Mouse (Mus musculus) forebrain, embryonic 14.5 days (tissue): ENCODE results near the gene Jkamp. TPM values are rescaled to one million over a fixed set of nuclear protein-coding genes. Genes with fewer than 3 reads are reported as not detected.

Experiments
- ATAC-seq: fragments of 200-750 bp; cut with Nextera tagmentation; 2 replicates; pipeline ENCODE4 v1.8.0; 2017; ENCODE audit warnings: mild to moderate bottlenecking, moderate library complexity
- DNase-seq: peaks from one replicate; pipeline ENCODE4 v3.0.0-alpha.2; 2015; ENCODE audit warnings: low spot score
- H3K27ac ChIP-seq: fragments of 300-500 bp; sonication (generic); 2 replicates; pipeline ENCODE4 v1.5.1; 2014; ENCODE audit warnings: low read depth, mild to moderate bottlenecking, control low read depth, low read length, moderate library complexity
- H3K27me3 ChIP-seq: fragments of 300-500 bp; sonication (generic); replicated peaks from 2 replicates; pipeline ENCODE4 v1.6.1; 2014; ENCODE audit warnings: low read length, control low read depth, mixed read lengths; ENCODE audit not compliant: control insufficient read depth, insufficient read depth
- H3K36me3 ChIP-seq: fragments of 300-500 bp; sonication (generic); 2 replicates; pipeline ENCODE4 v1.6.1; 2014; ENCODE audit warnings: low read length, control low read depth; ENCODE audit not compliant: control insufficient read depth, insufficient read depth
- H3K4me1 ChIP-seq: fragments of 300-500 bp; sonication (generic); 2 replicates; pipeline ENCODE4 v1.6.1; 2014; ENCODE audit warnings: antibody characterized with exemption, low read length, control low read depth; ENCODE audit not compliant: control insufficient read depth, insufficient read depth
- H3K4me2 ChIP-seq: fragments of 300-500 bp; sonication (generic); 2 replicates; pipeline ENCODE4 v1.6.1; 2014; ENCODE audit warnings: mild to moderate bottlenecking, control low read depth, low read length
- H3K4me3 ChIP-seq: fragments of 300-500 bp; sonication (generic); 2 replicates; pipeline ENCODE4 v1.5.1; 2014; ENCODE audit warnings: low read depth, low read length, control low read depth
- H3K9ac ChIP-seq: fragments of 300-500 bp; sonication (generic); 2 replicates; pipeline ENCODE4 v1.6.1; 2014; ENCODE audit warnings: mild to moderate bottlenecking, low read length, control low read depth, moderate library complexity
- H3K9me3 ChIP-seq: fragments of 300-500 bp; sonication (generic); replicated peaks from 2 replicates; pipeline ENCODE4 v1.6.1; 2016; ENCODE audit warnings: low read length, control low read depth, mixed read lengths; ENCODE audit not compliant: control insufficient read depth
- WGBS: fragments of 180-500 bp; shearing (Covaris S2); extraction: QIAGEN DNeasy Blood & Tissue Kit; methylation state at CpG from one replicate; pipeline ENCODE4 v1.1.7; 2014; 5-methylcytosine and 5-hydroxymethylcytosine counted together
- microRNA-seq: library from miRNA; unstranded; fragments of <30 nt; microRNA quantifications from one replicate; pipeline ENCODE4, GENCODE M21; 2016
- polyA plus RNA-seq: library from polyadenylated mRNA; unstranded; fragments of >200 nt; fragmentation: Nextera tagmentation; extraction: Ambion mirVana; gene quantifications from 2 replicates; pipeline ENCODE4 v1.2.1, GENCODE M21; 2014

Jkamp gene
- polyA plus RNA-seq, 1 experiment from 2014 or later: 87.1 TPM

- H3K4me1 ChIP-seq: no peaks in the 10 kb centered on the region
Observed at GRCm38 (mm10) chr12:72104525-72105281, 19.3 kb downstream of the Jkamp start.

GRCm38 (mm10) chr12:72115126-72115525 lies 29.7 kb downstream of the Jkamp start:
- ATAC-seq: no peak
- Histone ChIP-seq H3K27ac (no peak overlapping the region), H3K9ac (no peak overlapping the region), H3K4me2 (no peak overlapping the region), H3K4me3 (no peak overlapping the region), H3K36me3 (no peaks in the 10 kb centered on the region), H3K9me3 (no peaks in the 10 kb centered on the region), H3K27me3 (no peaks in the 10 kb centered on the region), H3K4me1 (no peaks in the 10 kb centered on the region)
- 81% methylated on average over 6 of the region's 6 CpGs for WGBS
- no peak for DNase-seq

More at GRCm38 (mm10) chr12:72104525-72105281, 19.3 kb downstream of the Jkamp start:
- Histone ChIP-seq H3K9me3 (no peaks in the 10 kb centered on the region), H3K36me3 (peaks cover 17% of the 10 kb centered on the region), H3K4me2 (no peak overlapping the region), H3K4me3 (no peak overlapping the region), H3K27ac (no peak overlapping the region), H3K9ac (no peak overlapping the region), H3K27me3 (no peaks in the 10 kb centered on the region)
- ATAC-seq: peak; percentile 83
- WGBS: 34% methylated on average over 14 of the region's 14 CpGs
- peak; percentile 93 for DNase-seq

GRCm38 (mm10) chr12:72115686-72116345 lies 30.4 kb downstream of the Jkamp start:
- Histone ChIP-seq H3K9ac (no peak overlapping the region), H3K4me3 (no peak overlapping the region), H3K9me3 (no peaks in the 10 kb centered on the region), H3K4me2 (no peak overlapping the region), H3K27ac (no peak overlapping the region), H3K27me3 (no peaks in the 10 kb centered on the region), H3K36me3 (no peaks in the 10 kb centered on the region), H3K4me1 (no peaks in the 10 kb centered on the region)
- DNase-seq: no peak
- no peak for ATAC-seq
- WGBS: 84% methylated on average over 22 of the region's 23 CpGs

GRCm38 (mm10) chr12:72129203-72129602 lies 43.8 kb downstream of the Jkamp start:
- 94% methylated on average over 10 of the region's 10 CpGs for WGBS
- no peak overlapping the region for H3K27ac ChIP-seq
- no peak for ATAC-seq
- H3K27me3 ChIP-seq: no peaks in the 10 kb centered on the region
- no peak for DNase-seq
- H3K4me1 ChIP-seq: no peaks in the 10 kb centered on the region
- H3K4me3 ChIP-seq: no peak overlapping the region
- H3K9ac ChIP-seq: no peak overlapping the region
- H3K9me3 ChIP-seq: no peaks in the 10 kb centered on the region
- no peak overlapping the region for H3K4me2 ChIP-seq
- no peaks in the 10 kb centered on the region for H3K36me3 ChIP-seq

GRCm38 (mm10) chr12:72150786-72151185 lies 65.4 kb downstream of the Jkamp start:
- Histone ChIP-seq H3K4me3 (no peak overlapping the region), H3K27ac (no peak overlapping the region), H3K36me3 (no peaks in the 10 kb centered on the region), H3K4me1 (no peaks in the 10 kb centered on the region), H3K9ac (no peak overlapping the region), H3K27me3 (no peaks in the 10 kb centered on the region), H3K4me2 (no peak overlapping the region), H3K9me3 (no peaks in the 10 kb centered on the region)
- WGBS: 65% methylated on average over 4 of the region's 4 CpGs
- ATAC-seq (no peak), DNase-seq (peak; percentile 34)

Small RNAs within 50 kb of the gene (microRNA-seq; reads per million reads assigned to microRNA genes)
- not detected for gene Gm24466

Other genes with a start within 250 kb of the Jkamp start
- 3.0 and 4.1 TPM in 2 replicates for gene Gpr135, start 14.5 kb upstream of the Jkamp start, polyA plus RNA-seq
- gene L3hypdh, start 150 bp upstream of the Jkamp start, polyA plus RNA-seq: 9.5 and 10.4 TPM in 2 replicates
- gene Ccdc175, start 99.4 kb downstream of the Jkamp start, polyA plus RNA-seq: not detected in 2 replicates